Mouse (Mus musculus): ENCODE results near the gene Phkg2.
"Not testable (repeated sequence)": the region's sequence is repeated elsewhere in the genome, so short reads cannot be mapped to it uniquely, and the experiment has no call there.

Gene Phkg2

GRCm38 (mm10) chr7:127604256-127604655, 31.1 kb downstream of the Phkg2 start:
- no peak for DNase-seq (ENCODE audit: low spot score)

GRCm38 (mm10) chr7:127607150-127607549, 34.0 kb downstream of the Phkg2 start:
- DNase-seq (ENCODE audit: low spot score), result no peak

GRCm38 (mm10) chr7:127611011-127611410, 37.9 kb downstream of the Phkg2 start:
- no peak for DNase-seq (ENCODE audit: low spot score)

GRCm38 (mm10) chr7:127611561-127611960, 38.4 kb downstream of the Phkg2 start:
- DNase-seq (ENCODE audit: low spot score), result no peak

DNA sequence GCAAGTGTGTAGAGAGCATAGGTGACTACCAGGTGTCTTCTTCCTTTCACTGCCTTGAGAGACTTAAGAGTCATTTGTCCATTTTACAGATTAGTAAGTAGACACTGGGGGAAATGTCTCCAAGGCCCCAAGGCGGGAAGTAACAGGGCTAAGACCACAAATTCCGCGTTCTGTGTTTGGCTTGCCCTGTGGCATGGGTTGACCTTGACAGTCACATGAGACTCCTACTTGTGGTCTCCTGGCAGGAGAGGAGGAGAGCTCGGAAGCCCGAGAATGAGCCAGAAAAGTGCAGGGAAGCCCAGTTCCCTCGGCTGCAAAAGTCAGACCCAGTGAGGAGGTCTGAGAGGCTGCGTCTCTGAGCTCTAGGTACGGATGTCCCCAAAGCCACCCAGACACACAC, 40.4 kb downstream of the Phkg2 start:
- DNase-seq (ENCODE audit: low spot score), result no peak

DNA sequence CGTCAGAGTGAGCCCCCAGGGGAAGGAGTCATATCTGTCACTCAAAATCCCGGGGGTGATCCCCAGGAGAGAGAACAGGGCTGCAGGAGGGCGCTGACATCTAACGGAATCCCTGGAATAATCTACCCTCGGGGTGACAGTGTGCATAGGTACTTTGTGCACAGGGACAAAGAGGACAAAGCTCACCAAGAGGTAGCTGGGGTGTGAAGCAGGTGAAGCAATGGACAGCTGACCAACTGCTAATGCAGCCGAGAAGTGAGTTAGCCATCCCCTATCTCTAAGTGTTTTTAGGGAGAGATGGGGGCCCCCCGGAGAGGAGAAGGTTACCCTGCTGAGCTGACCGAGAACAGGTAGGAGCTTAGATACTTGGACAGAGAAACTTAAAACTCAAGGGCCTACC, 41.0 kb downstream of the Phkg2 start:
- no peak for DNase-seq (ENCODE audit: low spot score)

DNA sequence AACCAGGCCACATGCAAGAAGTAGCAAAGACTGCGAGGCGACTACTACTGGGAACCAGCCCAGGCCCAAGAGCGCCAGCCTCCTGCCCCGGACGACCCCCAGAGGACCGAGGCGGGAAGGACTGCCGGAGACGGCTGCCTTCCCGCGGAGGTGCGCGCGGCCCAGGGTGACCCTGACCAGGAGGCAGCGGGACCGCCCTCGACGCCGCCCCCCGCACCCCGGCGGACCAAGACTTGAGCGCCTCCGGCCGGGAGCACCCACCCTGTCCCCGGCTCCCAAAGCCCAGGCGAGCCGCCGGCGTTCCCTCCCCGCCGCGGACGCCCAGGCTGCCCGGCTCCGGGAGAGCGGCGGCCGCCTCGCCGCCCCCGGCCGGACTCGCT, 41.4 kb downstream of the Phkg2 start:
- DNase-seq (ENCODE audit: low spot score), result no peak

DNA sequence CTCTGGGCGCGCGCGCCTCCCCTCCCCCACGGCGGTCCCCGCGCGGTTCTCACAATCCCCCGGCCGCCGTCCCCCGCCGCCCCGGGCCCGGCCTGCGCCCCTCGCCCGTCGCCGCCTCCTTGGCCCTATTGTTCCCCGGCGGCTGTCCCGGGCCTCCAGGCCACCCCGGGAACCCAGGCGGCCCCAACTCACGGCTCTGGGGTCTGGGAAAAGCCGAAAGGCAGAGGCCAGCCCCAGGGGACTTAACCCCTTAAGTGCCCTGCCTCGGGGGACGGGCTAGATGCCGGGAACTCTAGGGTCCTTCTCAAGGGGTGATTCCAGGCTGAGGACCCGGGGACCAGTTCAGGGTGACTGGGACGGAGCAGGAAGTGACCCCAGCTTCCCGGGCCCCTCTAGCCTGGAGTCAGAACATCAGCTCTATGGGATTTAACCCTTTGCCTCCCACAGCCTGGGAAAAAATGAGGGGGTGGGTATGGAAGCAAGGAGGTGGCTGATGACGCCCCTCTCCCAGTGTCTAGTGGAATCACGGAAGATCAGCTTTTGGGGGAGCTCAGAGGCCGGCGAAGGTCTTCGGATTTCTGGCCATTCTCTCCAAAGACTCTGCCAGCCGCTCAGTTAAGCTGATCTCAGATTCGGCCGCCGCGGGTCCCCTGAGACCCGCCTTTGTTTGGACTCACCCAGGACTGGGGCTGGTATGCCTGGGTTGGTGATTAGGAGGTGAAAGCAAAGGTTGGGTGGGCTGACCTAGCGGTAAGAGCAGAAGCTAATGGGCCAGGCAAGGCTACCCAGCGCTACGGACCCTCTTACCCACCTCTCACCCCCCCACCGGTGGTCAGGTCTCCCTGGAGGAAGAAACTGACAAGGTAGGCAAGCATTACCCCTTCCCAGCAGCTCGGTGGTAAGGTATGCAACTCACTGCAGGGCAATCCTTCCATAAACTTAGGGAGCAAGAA, 42.0 kb downstream of the Phkg2 start, which contains the start of gene Zfp629:
TSS of gene Zfp629 (minus strand) at position 907 of the 953 bp plus-strand sequence.
- DNase-seq (ENCODE audit: low spot score), result peak; percentile 31

DNA sequence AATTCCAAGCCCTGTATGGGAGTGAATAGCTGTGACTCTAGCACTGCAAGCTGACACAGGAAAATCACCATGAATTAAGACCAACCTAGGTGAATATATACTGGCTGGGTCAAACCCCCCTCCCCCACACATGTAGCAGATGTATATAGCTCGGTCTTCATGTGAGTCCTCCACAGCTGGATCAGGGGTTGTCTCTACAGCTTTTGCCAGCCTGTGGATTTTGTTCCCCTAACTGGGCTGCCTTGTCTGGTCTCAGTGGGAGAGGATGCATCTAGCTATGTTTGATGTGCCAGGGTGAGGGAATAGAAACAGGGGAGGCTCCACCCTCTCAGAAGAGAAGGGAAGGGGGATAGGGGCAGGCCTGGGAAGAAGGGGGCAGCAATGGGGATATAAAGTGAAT, 43.2 kb downstream of the Phkg2 start:
- no peak for DNase-seq (ENCODE audit: low spot score)

DNA sequence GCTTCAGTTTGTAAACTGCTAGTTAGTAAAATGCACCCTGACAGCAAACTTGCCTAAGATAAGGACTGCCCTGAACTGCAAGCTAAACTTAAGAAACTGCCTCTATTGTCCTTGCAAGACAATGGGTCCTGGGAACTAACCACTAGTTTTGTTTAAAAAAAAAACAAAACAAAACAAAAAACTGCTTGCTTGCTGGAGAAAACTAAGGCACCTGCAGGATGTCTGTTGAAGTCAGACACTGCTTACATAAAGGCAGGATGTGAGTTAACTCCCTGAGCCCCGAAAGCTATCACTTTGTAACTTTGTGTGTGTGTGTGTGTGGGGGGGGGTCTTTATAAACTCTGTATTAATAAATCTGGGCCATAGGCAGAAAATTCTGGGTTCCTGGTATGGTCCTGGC, 43.7 kb downstream of the Phkg2 start:
- no peak for DNase-seq (ENCODE audit: low spot score)

DNA sequence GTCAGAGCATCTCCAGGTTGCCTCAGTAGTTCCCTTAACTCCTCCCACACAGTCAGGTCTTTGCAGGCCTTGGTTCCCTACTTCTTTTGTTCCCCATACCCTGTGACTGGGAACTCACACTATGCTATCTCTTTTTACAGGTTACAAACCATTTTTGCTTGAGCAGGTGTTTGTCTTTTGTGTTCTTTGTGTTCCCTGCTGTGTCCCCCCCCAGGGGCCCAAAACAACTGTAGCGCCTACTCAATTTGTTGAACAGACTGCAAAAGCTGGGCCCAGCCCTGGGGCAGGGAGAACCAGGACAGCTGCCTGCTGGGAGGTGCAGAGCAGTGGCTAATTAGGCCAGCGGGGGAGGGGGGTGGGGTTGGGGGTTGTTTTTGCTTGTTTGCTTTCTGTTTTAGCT, 44.8 kb downstream of the Phkg2 start:
- no peak for DNase-seq (ENCODE audit: low spot score)

DNA sequence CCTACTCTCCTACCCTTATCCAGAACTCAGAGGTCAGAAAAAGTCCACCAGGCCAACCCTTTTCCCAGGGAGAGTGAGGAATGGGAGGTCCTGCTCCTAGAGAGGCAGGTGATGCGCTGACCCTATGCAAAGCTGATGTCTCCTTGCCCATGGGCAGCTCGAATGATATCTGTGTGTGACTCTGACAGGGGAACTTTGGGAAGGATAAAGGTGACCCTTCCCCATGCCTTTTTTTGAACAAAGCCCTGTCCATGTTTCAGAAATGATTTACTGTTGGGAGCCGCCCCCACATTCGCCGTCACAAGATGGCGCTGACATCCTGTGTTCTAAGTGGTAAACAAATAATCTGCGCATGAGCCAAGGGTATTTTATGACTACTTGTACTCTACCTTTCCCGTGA, 45.3 kb downstream of the Phkg2 start:
- DNase-seq (ENCODE audit: low spot score), result not testable (repeated sequence)

DNA sequence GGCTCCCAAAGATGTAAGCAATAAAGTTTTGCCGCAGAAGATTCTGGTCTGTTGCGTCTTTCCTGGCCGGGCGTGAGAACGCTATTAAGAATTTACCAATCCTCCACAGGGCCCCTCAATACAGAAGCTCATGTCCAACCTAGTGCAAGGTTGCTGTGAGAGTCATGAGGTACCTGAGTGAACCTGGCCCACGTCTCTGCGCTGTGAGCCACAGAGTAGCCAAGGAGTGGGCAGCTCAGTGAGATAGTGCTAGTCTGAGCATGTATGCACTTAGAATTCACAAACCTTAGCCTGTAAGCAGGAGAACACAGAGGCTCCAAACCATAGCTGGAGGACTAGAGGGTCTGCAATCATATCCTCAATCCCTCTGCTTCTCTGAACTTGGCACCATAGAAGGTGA, 52.9 kb downstream of the Phkg2 start:
- DNase-seq (ENCODE audit: low spot score), result no peak

GRCm38 (mm10) chr7:127626471-127626870, 53.3 kb downstream of the Phkg2 start:
- DNase-seq (ENCODE audit: low spot score), result no peak

DNA sequence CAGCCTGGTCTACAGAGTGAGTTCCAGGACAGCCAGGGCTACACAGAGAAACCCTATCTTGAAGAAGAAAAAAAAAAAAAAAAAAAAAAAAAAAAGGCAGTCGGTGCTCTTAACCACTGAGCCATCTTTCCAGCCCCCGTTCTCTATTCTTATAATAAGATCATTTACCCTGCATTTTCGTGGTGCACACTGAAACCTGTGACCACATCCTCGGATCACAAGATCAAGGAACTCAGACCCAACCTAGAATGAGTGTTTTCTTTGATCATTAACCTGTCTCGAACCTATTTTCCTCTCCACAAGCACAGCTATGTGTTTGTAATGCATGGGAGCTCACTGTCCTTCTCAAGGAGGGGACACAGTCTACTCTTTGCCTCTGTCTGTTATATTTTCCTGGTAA, 55.5 kb downstream of the Phkg2 start:
- DNase-seq (ENCODE audit: low spot score), result no peak

- DNase-seq (ENCODE audit: low spot score), result no peak
Observed at GRCm38 (mm10) chr7:127631416-127631815, 58.3 kb downstream of the Phkg2 start.

Data from layer of hippocampus, adult 9-10 months (tissue).